Mouse (Mus musculus): Measurements from ENCODE around the gene Lrp2bp. TPM values are rescaled to one million over a fixed set of nuclear protein-coding genes. Genes with fewer than 3 reads are reported as not detected.

The Lrp2bp gene
- polyA plus RNA-seq (2017; shearing (Covaris generic)), result 1 to 10 TPM in 1 of 3 experiments, under 1 TPM in 2; 0.47 to 1.1 (median 0.97) TPM

- ATAC-seq, result peak; percentile 8
These were observed at the start of gene Lrp2bp for GRCm38 (mm10) chr8:45999138-45999783. TSS of gene Lrp2bp (plus strand) at chr8:45999303.

GRCm38 (mm10) chr8:45950622-45951021 lies 48.5 kb upstream of the Lrp2bp start:
- no peak for ATAC-seq

- ATAC-seq, result no peak
These were observed 28.2 kb upstream of the Lrp2bp start for GRCm38 (mm10) chr8:45970894-45971293.

DNA sequence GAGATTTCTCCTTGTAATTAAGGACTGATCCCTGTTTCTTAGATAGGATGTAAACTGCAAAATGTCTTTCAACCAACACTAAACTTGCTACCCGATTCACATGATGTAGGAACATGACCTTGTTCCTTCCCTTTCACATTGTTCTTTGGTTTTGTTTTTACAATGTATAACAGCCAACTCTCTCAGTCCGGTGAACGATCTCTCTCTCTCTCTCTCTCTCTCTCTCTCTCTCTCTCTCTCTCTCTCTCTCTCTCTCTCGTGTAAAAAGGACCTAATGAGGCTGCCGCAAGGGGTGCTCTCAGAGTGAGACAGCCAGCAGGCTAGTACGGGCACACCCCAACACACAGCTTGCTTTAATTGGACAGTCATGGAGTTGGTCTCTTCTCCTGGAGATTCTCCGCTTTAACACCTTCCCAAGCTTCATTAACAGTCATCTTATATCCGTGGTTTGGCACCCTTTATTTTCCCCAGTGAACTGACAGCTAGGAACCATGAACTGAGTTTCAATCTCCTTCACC lies 25.1 kb upstream of the Lrp2bp start:
- no peak for ATAC-seq

- ATAC-seq, result peak; percentile 97
These were observed 23.8 kb upstream of the Lrp2bp start, which contains the start of the genes 1700029J07Rik and Ufsp2 for GRCm38 (mm10) chr8:45975126-45975836. TSS of gene 1700029J07Rik (minus strand) at chr8:45975252. TSS of gene Ufsp2 (plus strand) at chr8:45975528.

DNA sequence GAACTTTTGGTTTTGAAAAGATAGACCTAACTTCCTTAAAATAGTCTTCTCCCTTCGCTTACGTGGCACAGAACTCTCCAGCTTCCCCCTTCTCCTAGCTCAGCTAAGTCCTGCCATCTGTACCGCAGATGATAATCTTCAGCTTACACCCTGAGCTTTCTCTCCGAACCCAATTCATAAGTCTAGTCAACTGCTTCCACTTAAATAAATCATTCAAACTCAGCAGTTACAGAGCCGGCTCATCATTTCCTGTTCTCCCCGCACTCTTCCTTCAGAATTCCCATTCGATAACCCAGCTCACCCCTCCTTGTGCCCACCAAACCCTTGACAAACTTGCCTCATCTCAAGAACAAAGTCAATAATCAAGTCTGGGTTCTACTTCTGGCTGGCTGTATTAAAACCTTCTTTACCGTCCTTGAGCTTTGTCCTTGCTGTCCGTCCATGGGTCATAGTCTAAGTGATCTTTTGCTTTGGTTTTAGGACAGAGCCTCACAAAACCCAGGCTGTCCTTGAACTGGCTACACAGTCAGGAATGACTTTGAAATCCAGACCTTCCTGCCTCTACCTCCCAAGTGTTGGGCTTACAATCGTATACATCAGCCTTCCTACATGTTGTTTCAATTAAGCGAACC lies 23.1 kb upstream of the Lrp2bp start:
- no peak for ATAC-seq

GRCm38 (mm10) chr8:45986665-45987064 lies 12.4 kb upstream of the Lrp2bp start:
- no peak for ATAC-seq

GRCm38 (mm10) chr8:45988189-45988588 lies 10.9 kb upstream of the Lrp2bp start:
- ATAC-seq, result no peak

- ATAC-seq, result no peak
These were observed 8.3 kb upstream of the Lrp2bp start for GRCm38 (mm10) chr8:45990631-45991310.

DNA sequence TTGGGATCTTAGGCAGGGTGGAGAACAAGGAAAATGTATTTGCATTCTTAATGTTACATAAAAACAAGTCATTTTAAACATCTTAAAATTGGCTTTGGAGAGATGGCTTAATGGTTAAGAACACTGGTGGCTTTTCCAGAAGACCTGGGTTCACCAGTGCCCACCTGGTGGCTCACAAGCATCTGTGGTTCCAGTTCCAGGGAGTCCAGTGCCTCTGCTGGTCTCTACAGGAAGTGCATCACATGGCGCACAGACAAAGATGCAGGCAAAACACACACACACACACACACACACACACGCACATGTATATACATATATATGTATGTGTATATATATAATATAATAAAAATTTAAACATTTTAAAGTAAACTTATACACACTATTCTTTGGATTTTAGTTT lies 5.0 kb upstream of the Lrp2bp start:
- peak; percentile 52 for ATAC-seq

DNA sequence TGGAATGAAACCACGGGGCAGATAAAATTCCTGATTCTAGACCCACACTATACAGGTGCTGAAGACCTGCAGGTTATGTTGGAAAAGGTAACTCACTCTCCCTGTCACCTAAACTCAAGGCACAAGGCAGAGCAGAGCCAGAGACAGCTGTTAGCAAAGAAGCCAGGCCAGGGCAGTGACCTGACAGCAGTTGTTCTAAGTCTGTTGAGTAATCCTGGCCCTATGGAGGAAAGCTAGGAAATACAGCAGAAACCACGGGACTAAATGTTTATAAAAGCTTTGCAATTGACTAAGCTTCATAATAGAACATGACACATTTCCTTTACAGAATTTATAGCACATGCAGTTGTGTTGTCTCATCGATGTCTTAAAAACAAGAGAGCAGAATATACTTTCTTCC lies 3.5 kb upstream of the Lrp2bp start:
- no peak for ATAC-seq

GRCm38 (mm10) chr8:45998228-45998627 lies 875 bp upstream of the Lrp2bp start:
- ATAC-seq, result no peak

DNA sequence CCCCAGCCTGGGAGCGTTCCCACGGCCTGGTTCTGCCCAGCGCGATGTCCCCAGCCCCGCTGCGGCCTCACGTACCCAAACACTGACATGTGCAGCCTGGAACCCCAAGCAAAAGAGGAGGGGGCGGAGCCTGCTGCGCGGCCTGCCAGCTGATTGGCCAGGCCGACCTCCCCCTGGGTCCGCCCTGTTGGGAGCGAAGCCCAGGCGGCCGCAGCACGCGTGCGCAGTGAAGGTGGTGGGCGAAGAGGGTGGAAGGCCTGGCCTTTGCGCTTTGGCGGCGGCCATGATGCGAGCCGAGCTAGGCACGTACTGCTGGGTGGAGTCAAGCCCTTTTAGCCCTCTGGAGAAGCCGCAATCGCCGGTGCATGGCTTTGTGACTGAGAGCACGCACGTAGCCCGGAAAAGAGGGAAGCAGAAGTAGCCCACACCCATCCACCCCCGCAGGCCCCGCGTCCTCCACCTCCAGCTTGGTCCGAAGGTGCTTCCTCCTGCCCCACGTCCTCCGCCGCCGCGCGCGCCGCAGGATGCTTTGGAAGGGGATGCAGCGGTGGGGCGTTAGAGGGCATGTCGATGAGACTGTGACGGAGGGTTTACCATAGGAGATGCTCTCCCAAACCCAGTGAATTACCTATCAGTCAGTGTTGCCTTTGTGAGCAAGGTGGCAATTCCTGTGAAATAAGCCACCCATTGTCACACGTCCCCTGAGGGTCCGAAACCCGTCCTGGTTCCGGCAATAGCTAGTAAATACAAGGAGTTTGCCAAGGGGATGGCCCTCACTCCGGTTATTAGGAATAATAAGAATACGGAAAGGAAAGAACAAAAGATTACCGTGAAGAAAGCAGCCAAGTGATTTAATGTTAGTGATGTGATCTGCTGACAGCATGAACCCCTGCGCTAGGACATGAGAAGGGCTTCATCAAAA lies 942 bp downstream of the Lrp2bp start:
- peak; percentile 95 for ATAC-seq

GRCm38 (mm10) chr8:46005596-46005995 lies 6.5 kb downstream of the Lrp2bp start, which contains the start of gene Ankrd37:
TSS of gene Ankrd37 (minus strand) at chr8:46005707.
- no peak for ATAC-seq

- no peak for ATAC-seq
These were observed 8.1 kb downstream of the Lrp2bp start for GRCm38 (mm10) chr8:46007050-46007672.

GRCm38 (mm10) chr8:46010306-46010705 lies 11.2 kb downstream of the Lrp2bp start:
- no peak for ATAC-seq

- no peak for ATAC-seq
These were observed 11.9 kb downstream of the Lrp2bp start for GRCm38 (mm10) chr8:46010746-46011680.

DNA sequence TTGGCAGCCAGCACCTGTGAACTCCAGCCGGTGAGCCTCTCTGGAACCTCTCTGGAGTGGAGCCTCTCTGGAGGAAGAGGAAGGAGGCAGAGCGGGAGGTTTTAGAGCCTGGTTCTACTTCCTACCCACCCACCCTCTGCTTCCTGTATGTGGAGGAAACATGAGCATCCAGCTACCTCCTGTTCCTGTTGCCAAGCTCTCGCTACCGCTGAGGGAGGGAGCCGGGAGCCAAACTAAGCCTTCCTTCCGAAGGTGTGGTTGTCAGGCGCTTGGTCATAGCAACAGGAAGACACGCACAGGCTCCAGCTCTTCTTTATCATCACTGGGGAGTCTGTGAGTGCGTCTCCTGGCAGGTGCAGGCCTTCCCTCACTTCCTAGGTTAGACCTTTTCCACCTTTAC lies 23.1 kb downstream of the Lrp2bp start:
- no peak for ATAC-seq

DNA sequence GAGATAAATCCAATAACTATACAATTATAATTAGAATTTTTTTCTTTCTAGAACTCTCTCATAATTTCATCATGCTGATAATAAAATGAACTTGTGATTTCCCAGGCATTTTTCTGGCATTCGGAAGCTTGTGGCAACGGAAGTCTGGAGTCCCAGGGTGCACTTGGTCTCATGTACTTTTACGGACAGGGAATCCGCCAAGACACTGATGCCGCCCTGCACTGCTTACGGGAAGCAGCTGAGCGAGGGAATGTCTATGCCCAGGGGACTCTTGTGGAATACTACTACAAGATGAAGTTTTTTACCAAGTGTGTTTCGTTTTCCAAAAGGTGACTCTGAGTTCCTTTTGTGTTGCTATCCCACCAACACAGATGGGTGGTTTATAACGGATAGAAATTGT lies 23.7 kb downstream of the Lrp2bp start:
- no peak for ATAC-seq

DNA sequence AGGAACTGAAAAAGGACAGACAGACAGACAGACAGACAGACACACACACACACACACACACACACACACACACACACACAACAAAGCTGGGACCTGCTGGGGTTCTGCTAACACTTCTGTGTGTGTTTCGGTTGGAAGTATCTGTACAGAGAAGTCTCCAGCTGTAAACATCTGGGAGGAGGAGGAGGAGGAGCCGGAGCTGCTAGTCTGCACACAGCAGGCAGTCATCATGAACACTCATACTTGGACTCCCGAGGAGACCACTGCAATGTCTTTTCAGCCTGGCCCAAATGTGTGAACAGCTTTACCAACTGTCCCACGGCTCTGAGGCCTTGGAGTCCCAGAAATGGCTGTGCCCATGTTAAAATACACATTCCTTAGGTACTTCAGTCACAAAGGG lies 25.3 kb downstream of the Lrp2bp start:
- no peak for ATAC-seq
